Mouse (Mus musculus) liver, adult 2 months (tissue): ENCODE measurements around the gene Dcaf15.

ENCODE experiments used
- CTCF ChIP-seq: fragments of 200-500 bp; IDR thresholded peaks from 2 replicates; pipeline ENCODE4 v1.5.1; 2011; ENCODE audit warnings: low read depth, low read length, control low read depth
- POLR2A ChIP-seq: fragments of 200-500 bp; IDR thresholded peaks from 2 replicates; pipeline ENCODE4 v1.6.1; 2011; ENCODE audit warnings: low read length, control low read depth; ENCODE audit not compliant: insufficient read depth; ENCODE audit errors: extremely low read depth

- TF ChIP-seq CTCF (no peak), POLR2A (no peak)
Measured at GRCm38 (mm10) chr8:84070241-84070640, 34.3 kb downstream of the Dcaf15 start.
